Mouse (Mus musculus) testis, adult 2 months (tissue): Measurements from ENCODE around the gene Agap3.

Experiments used
- CTCF ChIP-seq: fragments of 200-500 bp; IDR thresholded peaks from 2 replicates; pipeline ENCODE4 v1.5.1; 2012; ENCODE audit warnings: low read depth, mild to moderate bottlenecking, inconsistent platforms, low read length, moderate library complexity; ENCODE audit not compliant: control insufficient read depth, insufficient read depth, insufficient replicate concordance
- POLR2A ChIP-seq: fragments of 200-500 bp; IDR thresholded peaks from 2 replicates; pipeline ENCODE4 v1.6.1; 2012; ENCODE audit warnings: low read depth, mild to moderate bottlenecking, inconsistent platforms, low read length, moderate library complexity; ENCODE audit not compliant: control insufficient read depth

GRCm38 (mm10) chr5:24447624-24448298 is 4.2 kb upstream of the Agap3 start, which contains the start of gene Tmub1:
- TF ChIP-seq POLR2A (no peak), CTCF (no peak)
